Mouse (Mus musculus) cerebellum, postnatal 10 days (tissue): Measurements from ENCODE around the gene Pld1.

Experiments
- DNase-seq, 2 experiments: peaks; one replicate each; pipeline ENCODE4 v3.0.0; 2021; ENCODE audit warnings: mixed read lengths in 2 of 2

Pld1 gene

DNA sequence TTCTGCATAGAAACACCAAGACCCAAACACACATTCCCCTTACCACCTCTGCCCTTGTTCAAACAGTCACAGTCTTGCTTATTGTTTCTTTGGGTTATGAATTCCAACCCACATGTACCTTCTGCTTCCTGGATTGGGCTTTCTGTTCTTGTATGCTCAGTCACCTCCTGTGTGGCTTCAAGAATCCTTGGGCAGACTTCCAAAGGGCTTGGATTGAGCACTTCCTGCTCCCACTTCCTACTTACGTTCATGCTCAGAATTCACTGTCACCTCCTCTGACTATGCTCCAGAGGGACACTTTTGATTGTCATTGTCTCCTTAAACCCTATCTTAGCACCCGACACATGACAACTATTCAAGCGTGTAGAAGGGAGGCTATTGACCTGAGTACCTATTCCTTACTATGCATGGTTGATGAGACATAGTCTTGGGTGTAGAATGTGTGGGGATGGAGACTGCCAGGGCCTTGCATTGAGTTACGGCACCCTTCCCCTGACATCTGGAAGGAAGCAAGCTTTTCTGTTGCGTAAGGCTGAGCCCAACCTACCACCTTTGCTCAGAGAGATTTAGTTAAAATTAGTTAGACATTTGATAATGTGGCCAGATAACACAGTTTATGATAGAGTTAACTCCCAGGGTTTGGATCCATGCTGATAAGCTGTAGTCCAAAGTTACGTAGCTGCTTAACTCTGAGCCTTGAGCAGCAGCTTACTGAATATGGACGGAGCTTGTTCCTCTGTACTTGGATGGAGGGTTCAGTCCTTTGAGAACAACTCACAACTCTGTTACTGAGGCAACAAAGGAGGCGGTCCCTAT, 55.9 kb downstream of the Pld1 start:
- DNase-seq: no peak

DNA sequence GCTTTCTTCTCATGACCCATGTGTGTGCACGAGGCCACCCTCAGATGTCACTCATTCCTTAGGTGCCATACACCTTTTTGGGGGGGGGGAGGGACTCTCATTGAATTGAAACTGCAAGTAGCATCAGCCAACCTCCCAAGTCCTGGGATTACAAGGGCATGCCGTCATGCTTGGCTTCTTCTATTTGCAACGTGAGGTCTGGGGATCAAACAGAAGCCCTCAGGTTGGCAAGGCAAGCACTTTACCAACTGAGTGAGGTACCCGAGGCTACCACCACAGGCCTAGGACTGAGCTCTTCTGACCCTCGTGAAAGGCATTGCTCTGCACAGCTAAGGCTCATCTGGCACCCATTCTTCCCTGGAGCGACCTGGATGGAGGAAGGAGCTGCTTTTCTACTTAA, 65.8 kb downstream of the Pld1 start:
- no peak for DNase-seq

DNA sequence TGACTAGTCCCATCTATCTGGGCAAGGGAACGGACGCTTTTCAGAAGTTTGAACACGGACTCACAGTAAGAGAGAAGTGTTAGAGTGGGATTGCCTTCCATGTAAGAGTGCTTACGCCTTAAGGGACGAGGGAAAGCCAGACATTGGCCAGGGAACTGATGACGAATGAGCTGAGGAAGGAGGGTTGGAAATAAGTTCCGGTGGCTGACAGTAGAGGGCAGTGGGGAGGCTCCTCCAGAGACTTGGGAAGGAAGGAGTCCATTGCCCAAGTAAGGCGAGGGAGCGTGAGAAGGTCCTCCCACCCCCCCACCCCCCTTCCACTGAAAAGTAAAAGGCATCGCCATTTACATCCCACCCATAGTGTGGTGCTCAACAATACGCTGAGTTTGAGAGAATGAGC, 69.2 kb downstream of the Pld1 start:
- no peak for DNase-seq

DNA sequence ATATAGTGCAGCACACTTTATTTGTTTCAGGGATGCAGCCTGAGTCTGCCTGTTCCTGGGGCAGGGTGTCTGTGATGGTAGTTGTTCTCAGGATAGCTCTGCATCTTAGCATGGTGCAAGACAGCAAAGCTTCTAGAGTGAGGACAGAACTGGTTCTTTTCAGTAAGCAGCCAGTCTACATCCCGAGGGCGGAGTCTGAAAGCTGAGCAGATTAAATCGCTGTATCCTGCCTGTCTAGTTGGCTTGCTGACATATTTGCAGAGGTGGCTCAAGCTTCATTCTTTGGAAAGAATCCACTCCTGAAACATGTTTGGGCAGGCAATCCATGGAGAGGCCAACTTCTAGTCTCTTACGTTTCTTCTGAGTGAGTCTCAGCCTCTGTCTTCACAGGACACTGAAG, 69.9 kb downstream of the Pld1 start:
- no peak for DNase-seq

DNA sequence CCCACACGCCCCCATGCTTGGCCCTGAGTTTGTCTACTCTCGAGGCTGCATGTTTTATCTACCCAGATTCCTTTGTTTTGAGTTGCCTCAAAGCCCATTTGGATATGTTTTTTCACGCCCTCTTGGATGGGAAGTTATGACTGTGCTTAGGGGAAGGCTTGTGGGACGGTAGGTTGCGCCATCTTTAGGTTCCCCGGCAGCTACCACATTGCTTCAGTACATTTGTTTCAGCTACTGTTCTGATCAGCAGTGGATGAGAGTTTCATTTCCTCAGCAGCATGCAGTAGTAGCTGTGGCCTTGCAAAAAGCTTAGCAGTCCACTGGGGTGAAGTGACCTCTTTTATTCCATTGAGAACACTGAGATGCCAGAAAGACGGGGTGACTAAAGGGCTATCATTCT, 73.7 kb downstream of the Pld1 start:
- no peak for DNase-seq

DNA sequence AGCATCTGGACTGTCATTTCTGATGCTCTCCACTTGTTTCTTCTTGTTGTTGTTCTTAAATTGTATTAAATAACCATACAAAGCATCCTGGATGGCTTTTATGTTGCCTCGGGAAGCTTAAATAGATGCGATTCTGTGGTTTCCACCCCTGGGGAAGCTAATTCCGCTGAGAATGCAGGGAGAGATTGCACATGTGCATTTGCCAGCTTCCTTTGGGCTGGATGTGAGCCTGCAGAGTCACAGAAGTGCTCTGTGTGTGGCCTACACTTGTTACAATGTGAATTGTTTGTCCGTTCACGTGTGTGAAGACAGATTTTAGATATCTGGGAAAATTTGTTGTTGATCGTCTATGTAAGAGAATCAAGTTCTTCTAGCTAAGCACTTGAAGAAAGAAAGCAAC, 74.9 kb downstream of the Pld1 start:
- DNase-seq: no peak

DNA sequence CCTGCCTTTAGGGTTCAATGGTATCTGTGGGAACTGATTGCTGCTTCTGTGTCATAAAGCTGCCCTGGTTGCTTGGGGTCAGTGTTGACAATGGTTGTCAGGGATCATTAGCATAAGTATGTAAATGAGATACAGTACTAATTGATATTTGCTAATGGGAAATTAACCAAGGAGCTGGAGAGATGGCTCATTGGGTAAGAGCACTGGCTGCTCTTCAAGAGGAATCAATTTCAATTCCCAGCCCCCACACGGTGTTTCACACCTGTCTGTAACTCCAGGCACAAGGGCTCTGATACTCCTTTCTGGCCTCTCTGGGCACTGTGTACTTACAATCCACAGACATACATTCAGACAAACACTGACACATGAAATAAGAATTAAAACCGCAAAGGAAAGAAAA, 78.5 kb downstream of the Pld1 start:
- no peak for DNase-seq

DNA sequence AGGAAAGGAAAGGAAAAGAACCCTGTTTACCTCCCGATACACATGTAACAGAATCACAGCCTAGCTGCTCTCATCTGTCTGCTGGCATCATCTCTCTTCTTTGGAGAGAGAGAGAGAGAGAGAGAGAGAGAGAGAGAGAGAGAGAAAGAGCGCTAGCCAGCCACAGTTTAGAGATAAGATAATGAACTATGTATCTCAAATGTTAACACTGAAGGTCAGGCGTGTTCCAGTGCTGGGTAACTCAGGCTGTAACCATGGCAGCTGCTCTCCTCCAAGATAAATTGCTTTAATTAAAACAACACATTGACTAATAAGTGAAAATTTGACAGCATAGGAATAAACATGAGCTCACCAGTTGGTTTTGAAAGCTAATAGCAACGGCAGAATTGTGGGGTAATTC, 81.2 kb downstream of the Pld1 start:
- DNase-seq: no peak

DNA sequence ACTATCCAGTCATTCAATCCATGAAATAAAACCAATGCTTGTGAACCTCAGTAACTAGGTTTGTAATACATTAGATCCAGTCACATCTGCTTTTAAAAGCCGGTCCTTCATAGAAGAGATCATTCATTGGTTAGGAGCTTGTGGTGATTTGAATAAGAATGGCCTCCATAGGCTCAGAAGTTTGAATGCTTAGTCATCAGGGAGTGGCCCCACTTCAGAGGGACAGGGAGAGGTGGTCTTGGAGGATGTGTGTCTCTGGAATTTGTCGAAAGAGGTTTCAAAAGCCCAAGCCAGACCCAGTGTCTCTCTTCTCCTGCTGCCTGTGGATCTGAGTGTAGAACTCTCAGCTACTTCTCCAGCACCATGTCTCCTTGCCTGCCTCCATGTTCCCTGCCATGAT, 81.9 kb downstream of the Pld1 start:
- no peak for DNase-seq

DNA sequence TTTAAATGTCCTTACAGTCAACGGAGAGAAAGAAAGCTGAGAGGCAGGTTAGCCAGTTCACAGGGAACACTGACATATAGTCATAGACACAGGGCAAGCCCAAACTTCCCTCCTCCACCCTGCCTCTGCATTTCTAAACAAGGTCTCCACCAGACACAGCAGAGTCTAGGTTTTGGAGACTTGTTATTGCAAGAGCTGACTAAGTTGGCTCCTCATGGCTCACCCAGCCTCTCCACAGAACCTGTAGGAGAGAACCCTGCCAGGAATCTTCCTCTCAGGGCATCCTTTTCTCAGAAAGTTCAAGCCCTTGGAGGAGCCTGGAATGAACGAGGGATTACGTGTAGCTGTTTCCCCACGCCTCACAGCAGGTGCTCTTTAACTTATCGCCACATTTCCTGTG, 83.7 kb downstream of the Pld1 start:
- DNase-seq: no peak

DNA sequence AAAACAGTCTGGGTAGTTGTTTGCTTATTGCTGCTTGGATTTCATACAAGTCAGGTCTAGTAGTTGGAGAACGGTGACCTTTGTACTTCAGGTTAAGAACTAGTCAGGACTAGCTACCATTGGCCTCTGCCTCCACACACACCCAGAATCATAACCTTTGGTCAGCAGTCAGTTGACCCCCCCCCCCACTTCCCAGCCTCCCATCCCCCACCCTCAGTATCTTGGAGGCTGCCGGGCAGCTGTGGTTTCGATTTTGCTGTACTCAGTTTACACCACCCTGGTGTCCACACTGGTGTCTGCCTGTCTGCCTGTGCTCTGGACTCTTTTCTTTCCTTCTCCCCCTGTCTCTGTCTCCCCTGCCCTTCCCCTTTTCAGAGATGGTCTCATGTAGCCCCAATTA, 88.4 kb downstream of the Pld1 start:
- no peak for DNase-seq

DNA sequence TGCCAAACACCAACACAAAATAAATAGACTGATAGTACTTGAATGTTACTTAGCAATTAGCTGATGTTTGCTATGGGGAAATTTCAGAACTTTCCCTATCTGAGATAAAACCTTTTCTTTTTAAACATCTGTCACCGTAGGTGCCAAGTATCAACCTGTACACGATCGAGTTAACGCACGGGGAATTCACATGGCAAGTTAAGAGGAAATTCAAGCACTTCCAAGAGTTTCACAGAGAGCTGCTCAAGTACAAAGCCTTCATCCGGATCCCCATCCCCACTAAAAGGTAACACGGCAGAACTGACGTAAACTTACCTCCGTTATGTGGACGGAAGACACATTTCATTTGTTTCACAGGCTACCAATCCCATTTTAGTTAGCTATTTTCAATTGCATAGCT, 90.0 kb downstream of the Pld1 start:
- DNase-seq: no peak

DNA sequence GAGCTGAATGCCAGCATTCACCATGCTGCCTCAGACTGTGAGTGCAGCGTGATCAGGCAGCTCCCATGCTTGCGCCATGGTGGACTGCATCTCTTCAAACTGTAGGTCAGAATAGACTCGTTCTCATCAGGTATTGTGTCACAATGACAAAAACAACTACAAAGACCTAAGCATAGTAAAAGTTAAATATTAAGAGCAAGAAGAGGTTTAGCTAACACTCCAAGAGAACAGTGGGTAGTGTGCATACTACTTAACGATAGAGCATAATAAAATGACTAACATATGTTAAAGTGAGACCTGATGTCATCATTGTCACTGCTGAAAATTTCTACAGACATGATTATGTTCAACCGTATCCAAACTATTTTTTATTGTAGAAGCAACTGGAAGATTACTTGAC, 92.4 kb downstream of the Pld1 start:
- no peak for DNase-seq

DNA sequence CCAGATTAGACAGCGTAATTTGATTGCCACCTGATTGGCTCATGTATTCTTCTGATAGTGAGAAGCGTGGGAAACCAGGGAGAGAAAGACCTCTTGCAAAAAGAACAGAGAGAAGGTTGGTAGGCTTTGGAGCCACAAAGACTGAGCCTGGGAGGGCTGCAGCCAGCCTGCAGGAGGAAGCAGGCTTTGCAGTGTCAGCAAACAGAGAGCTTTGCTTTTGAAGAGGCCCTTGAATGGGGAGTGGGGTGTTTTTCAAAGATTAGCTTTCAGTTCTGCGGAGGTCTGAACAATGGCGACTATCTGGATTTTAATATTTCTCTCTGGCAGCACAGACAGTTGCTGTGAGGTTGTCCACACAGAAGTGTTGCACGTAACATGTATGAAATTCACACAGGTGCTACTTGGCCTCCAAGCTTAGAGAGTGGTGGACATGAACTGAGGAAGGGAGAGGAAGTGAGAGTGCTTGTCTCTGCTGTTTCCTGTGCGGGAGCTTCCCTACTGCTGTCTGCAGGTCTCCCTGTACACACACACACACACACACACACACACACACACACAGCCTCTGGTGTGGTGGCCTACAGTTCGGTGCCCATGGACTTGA, 93.2 kb downstream of the Pld1 start:
- no peak for DNase-seq

DNA sequence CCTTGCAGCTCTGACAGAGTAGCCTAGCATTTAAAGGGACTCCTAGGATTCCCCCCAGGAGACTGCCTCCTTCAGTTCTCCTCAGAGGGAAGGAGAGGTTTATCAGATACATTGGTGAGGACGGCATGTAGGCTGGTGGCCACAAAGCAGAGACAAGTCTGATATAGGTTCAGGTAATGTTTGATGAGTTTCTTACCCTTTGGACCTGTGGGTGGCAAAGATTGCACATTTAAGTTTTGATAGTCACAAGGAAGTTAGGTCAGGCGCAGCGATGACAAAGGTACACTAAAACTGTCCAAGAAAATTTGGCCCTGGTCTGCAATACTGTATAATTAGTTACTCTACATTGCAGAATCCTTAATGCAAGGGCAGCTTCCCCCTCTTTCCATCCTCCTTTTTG, 95.4 kb downstream of the Pld1 start:
- DNase-seq: no peak

DNA sequence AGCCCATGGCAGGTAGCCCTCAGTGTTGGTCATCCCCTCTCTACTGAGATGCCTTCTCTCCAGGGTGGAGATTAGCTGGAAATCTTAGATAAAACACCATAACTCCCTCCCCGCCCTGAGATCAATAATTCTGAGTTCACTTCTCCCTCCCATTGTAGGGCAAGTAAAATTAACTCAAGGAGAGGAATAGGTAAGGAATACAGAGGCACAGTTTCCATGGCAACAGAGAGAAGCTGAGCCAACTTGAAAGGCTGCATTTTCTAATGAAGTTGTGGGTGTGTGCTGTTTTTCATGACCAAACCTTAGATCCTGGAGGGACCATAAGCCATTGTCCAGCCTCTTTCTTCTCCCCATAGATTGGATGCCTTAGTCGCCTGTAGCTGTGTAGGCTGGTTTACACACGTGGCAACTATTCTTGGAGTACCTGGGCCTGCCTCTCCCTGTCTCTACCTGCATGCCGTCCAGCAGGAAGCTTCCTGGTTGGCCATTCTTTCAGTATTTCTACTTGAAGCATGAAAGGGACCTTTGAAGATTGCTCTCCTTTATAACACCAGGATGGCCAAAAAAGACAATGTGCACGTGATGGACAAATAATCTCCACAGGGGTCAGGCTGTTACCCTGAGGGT, 96.3 kb downstream of the Pld1 start:
- no peak for DNase-seq

DNA sequence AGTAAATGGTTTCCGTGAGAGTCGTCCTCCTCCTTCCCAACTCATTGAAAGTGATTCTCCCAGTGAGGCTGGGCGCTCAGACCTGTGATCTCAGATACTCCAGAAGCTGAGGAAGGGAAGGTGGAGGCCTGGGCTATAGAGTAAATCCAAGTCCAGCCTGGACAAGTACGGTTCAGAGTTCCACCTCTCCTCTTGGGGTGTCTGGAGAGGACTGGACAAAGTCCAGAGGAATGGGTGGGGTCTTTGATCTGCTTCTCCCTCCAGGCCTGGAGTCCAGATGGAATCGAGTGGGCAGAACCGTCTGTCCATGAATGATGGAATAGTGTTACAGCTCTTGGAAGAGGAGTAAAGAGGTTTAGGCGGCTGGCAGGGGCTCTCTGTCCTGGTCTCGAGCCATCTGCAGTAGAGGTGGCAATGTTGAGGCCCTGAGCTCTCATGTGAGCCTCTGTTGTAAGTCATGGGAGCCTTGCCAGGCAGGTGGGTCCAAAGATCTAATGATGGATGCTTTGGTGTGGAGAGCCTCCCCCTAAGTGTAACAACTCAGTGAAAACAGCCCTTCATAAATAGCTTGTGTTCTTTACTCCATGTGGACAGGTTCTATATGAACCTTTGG, 98.9 kb downstream of the Pld1 start:
- DNase-seq: peak; percentile 8 to 23

DNA sequence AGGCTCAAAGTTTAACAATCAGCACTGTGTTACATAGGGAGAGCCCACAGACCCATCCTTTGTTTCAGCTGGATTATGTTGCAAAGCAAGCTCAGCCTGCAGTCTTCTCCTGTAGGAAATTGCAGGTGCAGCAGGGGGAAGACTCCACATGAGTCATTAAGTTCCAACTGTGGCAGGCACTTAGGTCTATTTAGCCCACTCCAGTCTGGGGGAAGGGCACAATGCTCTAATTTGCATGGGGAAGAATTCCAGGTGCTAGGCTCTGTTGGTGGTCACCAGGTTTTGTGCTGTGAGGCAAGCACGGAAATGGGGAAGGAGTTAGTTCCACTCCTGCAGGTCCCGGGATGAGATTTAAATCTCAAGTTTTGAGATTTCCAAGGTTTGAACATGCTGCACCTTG, 99.6 kb downstream of the Pld1 start:
- no peak for DNase-seq

DNA sequence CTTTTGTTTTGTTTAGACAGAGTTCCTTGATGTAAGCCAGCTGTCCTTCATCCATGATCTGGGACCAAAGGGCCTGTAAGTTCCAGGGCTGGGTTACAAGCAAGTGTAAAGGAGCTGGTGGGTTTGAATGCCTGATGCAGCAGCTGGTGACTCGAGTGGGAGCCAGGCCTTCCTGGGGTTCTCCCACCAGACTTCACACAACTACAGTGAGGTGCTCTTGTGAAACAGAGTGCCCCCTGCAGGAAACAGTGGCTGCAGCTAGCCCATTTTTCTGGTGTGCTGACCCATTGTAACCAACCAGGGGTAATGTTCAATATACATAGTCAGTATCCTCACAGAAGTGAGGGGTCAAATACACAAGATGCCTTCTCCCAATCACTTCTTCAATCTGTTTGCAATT, 101.3 kb downstream of the Pld1 start:
- peak; percentile 8 to 15 for DNase-seq

DNA sequence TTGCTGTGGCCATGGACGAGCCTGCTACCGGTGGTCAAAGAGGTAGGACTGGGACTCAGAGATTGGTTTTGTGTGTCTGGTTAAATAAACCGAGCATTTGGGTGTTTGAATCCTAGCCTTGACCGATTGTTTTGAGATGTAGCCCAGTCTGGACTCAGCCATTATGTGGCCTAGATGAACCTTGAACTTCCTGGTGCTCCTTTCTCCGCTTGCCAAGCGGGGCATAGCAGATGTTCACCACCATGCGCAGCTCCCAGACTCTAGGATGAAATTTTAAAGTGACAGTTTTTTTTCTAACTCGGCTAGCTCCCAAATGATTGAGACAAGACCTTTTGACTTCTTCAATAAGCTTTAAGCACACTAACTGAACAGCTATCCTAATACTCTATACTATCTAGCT, 102.7 kb downstream of the Pld1 start:
- DNase-seq: no peak

DNA sequence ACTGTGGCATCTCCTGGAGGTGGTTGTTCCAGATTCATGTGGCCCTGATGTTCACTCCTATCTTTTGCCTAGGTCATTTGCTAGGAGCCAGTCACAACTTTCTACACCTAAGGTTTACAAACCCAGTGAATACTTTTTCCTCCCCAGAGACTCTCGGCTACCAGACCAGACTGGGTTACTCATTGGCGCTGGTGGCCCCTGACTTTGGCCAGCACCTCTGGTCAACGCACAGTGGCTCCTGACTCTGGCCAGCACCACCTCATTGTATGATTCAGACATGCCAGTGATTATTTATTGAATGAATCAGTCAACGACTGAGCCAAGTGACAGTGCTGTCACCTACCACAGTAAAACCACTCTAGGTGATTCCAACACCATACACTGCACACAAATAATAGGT, 103.9 kb downstream of the Pld1 start:
- no peak for DNase-seq

DNA sequence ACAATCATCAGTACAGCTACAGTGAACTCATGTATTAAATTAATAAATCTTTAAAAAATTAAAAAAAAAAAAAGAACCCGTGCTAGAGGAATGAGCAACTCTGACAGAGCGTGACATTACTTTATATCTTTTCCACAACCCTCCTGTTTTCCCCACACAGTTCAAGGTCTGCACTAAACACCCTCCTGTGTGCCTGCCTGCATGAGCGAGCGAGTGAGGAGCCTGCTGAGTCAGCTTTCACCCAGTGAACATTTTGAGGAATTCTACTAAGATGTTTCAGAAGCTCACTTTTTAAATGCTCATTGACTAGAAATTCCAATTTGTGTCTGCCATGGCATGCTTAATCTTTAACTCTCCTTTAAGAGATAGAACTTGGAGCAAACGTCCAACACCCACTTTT, 109.1 kb downstream of the Pld1 start:
- no peak for DNase-seq

DNA sequence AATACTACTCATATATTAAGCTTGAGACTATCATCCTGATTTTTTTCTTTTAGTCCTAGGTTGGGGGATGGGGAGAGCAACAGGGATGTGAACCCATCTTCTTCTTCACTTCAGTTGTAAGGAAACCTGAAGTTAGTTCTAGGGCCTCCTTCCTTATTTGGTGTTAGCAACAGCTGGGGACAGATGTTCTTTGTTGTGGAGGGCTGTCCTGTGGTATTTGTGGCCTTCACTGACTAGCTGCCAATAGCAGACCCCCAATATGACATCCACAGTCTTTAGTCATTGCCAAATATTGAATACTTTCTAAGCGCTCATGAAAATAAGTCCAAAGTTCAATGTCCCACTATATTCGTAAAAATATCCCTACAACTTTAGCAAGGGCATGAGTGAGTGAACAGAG, 111.0 kb downstream of the Pld1 start:
- DNase-seq: no peak

DNA sequence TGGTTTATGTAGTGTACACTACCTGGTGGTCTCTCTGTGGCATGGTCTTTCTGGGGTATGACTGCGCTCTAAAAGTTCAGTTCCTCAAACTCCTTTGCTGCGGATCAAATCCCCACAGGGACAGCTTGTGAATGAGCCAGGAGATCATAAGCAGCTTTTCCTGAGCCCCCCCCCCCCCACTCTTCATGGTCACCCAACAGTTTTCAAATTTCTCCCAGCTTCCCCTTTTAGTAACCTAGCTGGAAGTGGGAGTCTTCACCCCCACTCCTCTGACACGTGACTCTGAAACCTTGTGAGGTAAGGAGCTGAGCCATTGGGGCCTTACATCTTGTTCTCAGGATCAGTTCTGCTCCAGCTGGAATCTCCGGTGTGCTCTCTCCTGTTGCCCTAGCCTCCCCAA, 114.6 kb downstream of the Pld1 start:
- DNase-seq: no peak
